Mouse (Mus musculus): ENCODE data around the gene Tspan5.

DNA sequence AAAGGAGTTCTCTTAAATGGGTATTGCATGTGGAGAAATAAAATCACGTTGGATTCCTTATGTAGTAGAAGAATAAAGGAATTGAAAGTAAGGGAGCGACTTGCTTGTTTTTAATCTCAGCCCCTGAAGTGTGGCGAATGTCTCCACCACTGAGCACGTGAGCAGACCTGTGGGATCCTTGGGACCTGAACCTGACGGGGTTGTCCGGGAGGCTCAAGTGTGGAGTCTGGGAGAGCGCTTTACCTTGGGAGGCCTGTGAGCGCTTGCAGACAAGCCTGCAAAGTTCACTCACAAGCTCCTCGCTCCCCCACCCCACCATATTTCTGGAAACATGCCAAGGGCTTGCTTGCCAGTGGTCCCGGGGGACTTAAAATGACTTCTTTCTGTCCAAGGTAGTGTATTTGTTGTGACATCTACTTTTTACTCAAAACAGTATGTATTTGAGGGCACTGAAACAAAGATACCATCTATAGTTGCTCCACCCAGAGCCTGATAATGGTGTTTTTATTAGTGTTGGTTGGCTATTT lies 147.8 kb downstream of the Tspan5 start:
- TF ChIP-seq ZNF384 (IDR thresholded peaks at IDR 0.05; ENCODE audit: low read depth, low read length) (no peak), HCFC1 (IDR thresholded peaks at IDR 0.05; ENCODE audit: borderline replicate concordance, insufficient read depth, low read length) (no peak)
